Mouse (Mus musculus) myocyte (in vitro differentiated cells): Measurements from ENCODE around the gene Ube2g1.

Experiments
- MYOD1 ChIP-seq, 3 experiments: IDR thresholded peaks; one replicate each; pipeline ENCODE4 v1.6.1; 2011; ENCODE audit warnings: control low read depth in 2 of 3, low read depth in 2 of 3, mild to moderate bottlenecking in 2 of 3, moderate library complexity in 1 of 3; ENCODE audit not compliant: insufficient read length in 2 of 3, control insufficient read depth in 1 of 3
- POLR2A ChIP-seq: IDR thresholded peaks from one replicate; pipeline ENCODE4 v1.6.1; 2011; ENCODE audit warnings: low read depth, mild to moderate bottlenecking, control low read depth, moderate library complexity; ENCODE audit not compliant: insufficient read length
- POLR2AphosphoS2 ChIP-seq: IDR thresholded peaks from one replicate; pipeline ENCODE4 v1.6.1; 2011; ENCODE audit warnings: low read depth, control low read depth; ENCODE audit not compliant: insufficient read length
- TCF12 ChIP-seq: IDR thresholded peaks from one replicate; pipeline ENCODE4 v1.6.1; 2011; ENCODE audit warnings: mild to moderate bottlenecking, control low read depth; ENCODE audit not compliant: poor library complexity, insufficient read depth, severe bottlenecking

GRCm38 (mm10) chr11:72723871-72724270, 116.8 kb downstream of the Ube2g1 start:
- TF ChIP-seq POLR2A (no peak), MYOD1 (IDR thresholded peaks at IDR 0.05; ENCODE audit: control insufficient read depth in 1 of 3, insufficient read length in 2 of 3, low read depth in 2 of 3) (no peak), POLR2AphosphoS2 (no peak), TCF12 (no peak)
